Mouse (Mus musculus): ENCODE measurements around the gene Rbfox3. TPM values are rescaled to one million over a fixed set of nuclear protein-coding genes. Genes with fewer than 3 reads are reported as not detected.

Rbfox3 gene
- polyA plus RNA-seq, 1 experiment from 2014 or later, result 0.97 TPM

GRCm38 (mm10) chr11:118875243-118875897 is 36.0 kb downstream of the Rbfox3 start:
- no peak overlapping the region for H3K4me2 ChIP-seq (replicated peaks; ENCODE audit: low read depth, low read length)
- H3K9me3 ChIP-seq (ENCODE audit: low read length), result no peaks in the 10 kb centered on the region
- DNase-seq (ENCODE audit: low spot score), result no peak
- H3K36me3 ChIP-seq (ENCODE audit: insufficient read depth, low read length), result no peaks in the 10 kb centered on the region
- TF ChIP-seq CTCF (IDR thresholded peaks at IDR 0.05) (no peak), EP300 (IDR thresholded peaks at IDR 0.05) (no peak)
- H3K4me1 ChIP-seq (ENCODE audit: insufficient read depth, low read depth, low read length), result no peaks in the 10 kb centered on the region
- no peak for ATAC-seq
- H3K4me3 ChIP-seq (ENCODE audit: low read depth, low read length), result no peak overlapping the region
- no peak overlapping the region for H3K9ac ChIP-seq (replicated peaks; ENCODE audit: low read depth)
- WGBS, result 32% methylated on average over 4 of the region's 5 CpGs
- H3K27me3 ChIP-seq (replicated peaks; ENCODE audit: insufficient read depth, low read length), result no peaks in the 10 kb centered on the region
- no peak overlapping the region for H3K27ac ChIP-seq (ENCODE audit: low read length)

- Histone ChIP-seq H3K4me3 (ENCODE audit: low read depth, low read length) (no peak overlapping the region), H3K4me1 (ENCODE audit: insufficient read depth, low read depth, low read length) (no peaks in the 10 kb centered on the region), H3K4me2 (replicated peaks; ENCODE audit: low read depth, low read length) (no peak overlapping the region), H3K9ac (replicated peaks; ENCODE audit: low read depth) (no peak overlapping the region), H3K27me3 (replicated peaks; ENCODE audit: insufficient read depth, low read length) (no peaks in the 10 kb centered on the region), H3K27ac (ENCODE audit: low read length) (no peak overlapping the region), H3K9me3 (ENCODE audit: low read length) (no peaks in the 10 kb centered on the region), H3K36me3 (ENCODE audit: insufficient read depth, low read length) (no peaks in the 10 kb centered on the region)
- ATAC-seq (no peak), DNase-seq (ENCODE audit: low spot score) (no peak)
- 35% methylated on average over 7 of the region's 7 CpGs for WGBS
- TF ChIP-seq CTCF (IDR thresholded peaks at IDR 0.05), result no peak
- TF ChIP-seq EP300 (IDR thresholded peaks at IDR 0.05), result no peak
Observed at GRCm38 (mm10) chr11:118874487-118875095, 36.8 kb downstream of the Rbfox3 start.

GRCm38 (mm10) chr11:118874022-118874421 is 37.4 kb downstream of the Rbfox3 start:
- H3K36me3 ChIP-seq (ENCODE audit: insufficient read depth, low read length), result no peaks in the 10 kb centered on the region
- H3K9ac ChIP-seq (replicated peaks; ENCODE audit: low read depth), result no peak overlapping the region
- ATAC-seq (no peak), DNase-seq (ENCODE audit: low spot score) (no peak)
- 54% methylated on average over 11 of the region's 11 CpGs for WGBS
- H3K4me3 ChIP-seq (ENCODE audit: low read depth, low read length), result no peak overlapping the region
- TF ChIP-seq CTCF (IDR thresholded peaks at IDR 0.05), result no peak
- TF ChIP-seq EP300 (IDR thresholded peaks at IDR 0.05), result no peak
- no peak overlapping the region for H3K27ac ChIP-seq (ENCODE audit: low read length)
- no peaks in the 10 kb centered on the region for H3K9me3 ChIP-seq (ENCODE audit: low read length)
- no peak overlapping the region for H3K4me2 ChIP-seq (replicated peaks; ENCODE audit: low read depth, low read length)
- no peaks in the 10 kb centered on the region for H3K27me3 ChIP-seq (replicated peaks; ENCODE audit: insufficient read depth, low read length)
- no peaks in the 10 kb centered on the region for H3K4me1 ChIP-seq (ENCODE audit: insufficient read depth, low read depth, low read length)

GRCm38 (mm10) chr11:118871527-118871926 is 39.9 kb downstream of the Rbfox3 start:
- no peak for DNase-seq (ENCODE audit: low spot score)
- H3K27ac ChIP-seq (ENCODE audit: low read length), result no peak overlapping the region
- no peak overlapping the region for H3K4me3 ChIP-seq (ENCODE audit: low read depth, low read length)
- H3K9me3 ChIP-seq (ENCODE audit: low read length), result no peaks in the 10 kb centered on the region
- no peaks in the 10 kb centered on the region for H3K27me3 ChIP-seq (replicated peaks; ENCODE audit: insufficient read depth, low read length)
- no peak for TF ChIP-seq EP300 (IDR thresholded peaks at IDR 0.05)
- no peak for TF ChIP-seq CTCF (IDR thresholded peaks at IDR 0.05)
- H3K4me2 ChIP-seq (replicated peaks; ENCODE audit: low read depth, low read length), result no peak overlapping the region
- no peak overlapping the region for H3K9ac ChIP-seq (replicated peaks; ENCODE audit: low read depth)
- WGBS, result 77% methylated on average over 10 of the region's 10 CpGs
- no peak for ATAC-seq
- H3K4me1 ChIP-seq (ENCODE audit: insufficient read depth, low read depth, low read length), result no peaks in the 10 kb centered on the region
- H3K36me3 ChIP-seq (ENCODE audit: insufficient read depth, low read length), result no peaks in the 10 kb centered on the region

- Histone ChIP-seq H3K4me3 (ENCODE audit: low read depth, low read length) (no peak overlapping the region), H3K4me2 (replicated peaks; ENCODE audit: low read depth, low read length) (no peak overlapping the region), H3K9me3 (ENCODE audit: low read length) (no peaks in the 10 kb centered on the region), H3K27me3 (replicated peaks; ENCODE audit: insufficient read depth, low read length) (no peaks in the 10 kb centered on the region), H3K36me3 (ENCODE audit: insufficient read depth, low read length) (no peaks in the 10 kb centered on the region), H3K4me1 (ENCODE audit: insufficient read depth, low read depth, low read length) (no peaks in the 10 kb centered on the region), H3K27ac (ENCODE audit: low read length) (no peak overlapping the region), H3K9ac (replicated peaks; ENCODE audit: low read depth) (no peak overlapping the region)
- DNase-seq (ENCODE audit: low spot score) (no peak), ATAC-seq (no peak)
- TF ChIP-seq EP300 (IDR thresholded peaks at IDR 0.05), result no peak
- TF ChIP-seq CTCF (IDR thresholded peaks at IDR 0.05), result no peak
- 71% methylated on average over 3 of the region's 3 CpGs for WGBS
Observed at GRCm38 (mm10) chr11:118863360-118863759, 48.0 kb downstream of the Rbfox3 start.

- H3K36me3 ChIP-seq (ENCODE audit: insufficient read depth, low read length), result no peaks in the 10 kb centered on the region
- no peak overlapping the region for H3K4me2 ChIP-seq (replicated peaks; ENCODE audit: low read depth, low read length)
- no peak for DNase-seq (ENCODE audit: low spot score)
- H3K4me3 ChIP-seq (ENCODE audit: low read depth, low read length), result no peak overlapping the region
- H3K9me3 ChIP-seq (ENCODE audit: low read length), result no peaks in the 10 kb centered on the region
- ATAC-seq, result no peak
- no peaks in the 10 kb centered on the region for H3K4me1 ChIP-seq (ENCODE audit: insufficient read depth, low read depth, low read length)
- 81% methylated on average over 15 of the region's 15 CpGs for WGBS
- no peak for TF ChIP-seq CTCF (IDR thresholded peaks at IDR 0.05)
- TF ChIP-seq EP300 (IDR thresholded peaks at IDR 0.05), result no peak
- H3K27ac ChIP-seq (ENCODE audit: low read length), result no peak overlapping the region
- no peaks in the 10 kb centered on the region for H3K27me3 ChIP-seq (replicated peaks; ENCODE audit: insufficient read depth, low read length)
- no peak overlapping the region for H3K9ac ChIP-seq (replicated peaks; ENCODE audit: low read depth)
Observed at GRCm38 (mm10) chr11:118861801-118862431, 49.5 kb downstream of the Rbfox3 start.

All from lung, postnatal 0 days (tissue).